Mouse (Mus musculus): ENCODE results near the gene Olfr789. TPM values are rescaled to one million over a fixed set of nuclear protein-coding genes. Genes with fewer than 3 reads are reported as not detected.

The Olfr789 gene
- not detected in 2 replicates for polyA plus RNA-seq (2011; ENCODE audit: insufficient read length, low read depth, missing spikeins)

DNA sequence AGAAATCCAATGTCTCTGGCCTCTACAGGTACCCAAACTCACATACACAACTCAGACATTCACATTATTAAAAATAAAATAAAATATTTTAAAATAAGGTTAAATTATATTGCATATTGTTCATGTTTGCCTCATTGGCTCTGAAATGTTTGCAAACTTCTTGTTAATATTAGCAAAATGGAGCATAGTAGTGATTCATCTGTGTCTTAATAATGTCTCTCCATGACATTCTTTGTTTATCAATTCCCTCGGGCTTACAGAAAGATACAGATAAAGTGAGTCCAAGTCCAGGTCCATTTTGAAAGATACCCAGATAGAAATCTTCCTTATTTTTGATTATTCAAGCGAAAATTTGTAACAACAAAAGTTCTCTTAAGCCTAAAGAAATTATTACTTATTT lies at the start of gene Olfr789:
Gene Olfr789 (plus strand): TSS at position 301 of the 400 bp plus-strand sequence.
- Histone ChIP-seq H3K27ac (ENCODE audit: insufficient read depth, low read length) (no peak within 1 kb of the TSS), H3K4me3 (ENCODE audit: insufficient read depth, low read length) (no peak within 1 kb of the TSS), H3K4me1 (ENCODE audit: control insufficient read depth, insufficient read depth, low read length) (no peaks in the 10 kb centered on the region)
- TF ChIP-seq POLR2A (IDR thresholded peaks at IDR 0.05; ENCODE audit: low read depth, low read length) (no peak), CTCF (IDR thresholded peaks at IDR 0.05; ENCODE audit: borderline replicate concordance, insufficient read depth, low read length) (no peak)

DNA sequence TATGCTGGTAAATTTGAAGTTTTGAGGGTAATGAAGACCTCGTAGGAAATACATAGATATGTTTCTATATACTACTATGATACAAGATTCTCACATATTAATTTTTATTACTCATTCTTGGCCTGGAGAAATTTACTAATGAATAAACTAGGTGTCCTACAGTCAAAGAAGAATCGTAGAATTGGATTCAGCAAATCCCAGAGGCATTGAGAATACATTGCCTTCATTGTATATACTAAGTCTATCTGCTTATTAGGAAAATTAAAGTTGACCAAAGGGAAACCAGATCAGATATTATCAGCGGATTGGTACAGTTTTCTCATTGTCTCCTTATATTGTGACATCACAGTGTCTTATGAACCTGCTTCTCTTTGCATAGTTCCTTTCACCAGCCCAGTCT lies 23.0 kb upstream of the Olfr789 start, which contains the start of gene Olfr787:
Gene Olfr787 (plus strand): TSS at position 301 of the 400 bp plus-strand sequence.
- no peak within 1 kb of the TSS for H3K4me3 ChIP-seq (ENCODE audit: insufficient read depth, low read length)
- H3K27ac ChIP-seq (ENCODE audit: insufficient read depth, low read length) = no peak within 1 kb of the TSS
- H3K4me1 ChIP-seq (ENCODE audit: control insufficient read depth, insufficient read depth, low read length) = no peaks in the 10 kb centered on the region
- TF ChIP-seq CTCF (IDR thresholded peaks at IDR 0.05; ENCODE audit: borderline replicate concordance, insufficient read depth, low read length) (no peak), POLR2A (IDR thresholded peaks at IDR 0.05; ENCODE audit: low read depth, low read length) (no peak)

DNA sequence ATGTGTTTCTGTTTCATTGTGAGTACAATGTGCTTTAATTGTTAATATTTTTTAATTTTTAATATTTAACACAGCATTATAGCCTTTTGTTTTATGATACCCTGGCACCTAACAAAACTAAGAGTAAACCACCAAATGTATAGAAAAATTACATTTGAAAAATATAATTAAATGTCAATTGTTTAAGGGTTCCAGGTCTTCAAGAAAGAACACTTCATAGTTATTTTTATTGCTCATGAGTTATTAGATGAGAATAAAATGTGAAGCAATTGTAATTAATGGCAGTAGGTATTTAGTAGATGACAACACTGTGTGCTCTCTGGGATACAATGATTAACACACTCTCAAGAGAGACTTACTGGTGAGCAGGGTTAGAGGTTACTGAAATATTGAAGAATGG lies 13.9 kb upstream of the Olfr789 start, which contains the start of gene Olfr788:
Gene Olfr788 (plus strand): TSS at position 301 of the 400 bp plus-strand sequence.
- H3K4me3 ChIP-seq (ENCODE audit: insufficient read depth, low read length) = no peak within 1 kb of the TSS
- TF ChIP-seq CTCF (IDR thresholded peaks at IDR 0.05; ENCODE audit: borderline replicate concordance, insufficient read depth, low read length) (no peak), POLR2A (IDR thresholded peaks at IDR 0.05; ENCODE audit: low read depth, low read length) (no peak)
- H3K27ac ChIP-seq (ENCODE audit: insufficient read depth, low read length) = no peak within 1 kb of the TSS
- H3K4me1 ChIP-seq (ENCODE audit: control insufficient read depth, insufficient read depth, low read length) = no peaks in the 10 kb centered on the region

DNA sequence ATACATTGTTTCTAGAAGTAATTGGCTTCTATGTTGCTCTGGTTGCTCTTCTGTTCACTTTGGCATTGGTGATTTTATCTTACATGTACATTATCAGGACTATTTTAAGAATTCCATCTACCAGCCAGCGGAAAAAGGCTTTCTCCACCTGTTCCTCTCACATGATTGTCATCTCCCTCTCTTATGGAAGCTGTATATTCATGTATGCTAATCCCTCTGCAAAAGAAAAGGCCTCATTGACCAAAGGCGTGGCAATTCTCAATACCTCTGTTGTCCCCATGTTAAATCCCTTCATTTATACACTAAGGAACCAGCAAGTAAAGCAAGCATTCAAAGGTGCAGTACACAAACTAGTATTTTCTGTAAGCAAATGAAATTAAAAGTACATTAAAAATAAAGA lies 11.3 kb upstream of the Olfr789 start:
- Histone ChIP-seq H3K27ac (ENCODE audit: insufficient read depth, low read length) (no peak overlapping the region), H3K4me3 (ENCODE audit: insufficient read depth, low read length) (no peak overlapping the region), H3K4me1 (ENCODE audit: control insufficient read depth, insufficient read depth, low read length) (no peaks in the 10 kb centered on the region)
- TF ChIP-seq POLR2A (IDR thresholded peaks at IDR 0.05; ENCODE audit: low read depth, low read length) = no peak
- no peak for TF ChIP-seq CTCF (IDR thresholded peaks at IDR 0.05; ENCODE audit: borderline replicate concordance, insufficient read depth, low read length)

DNA sequence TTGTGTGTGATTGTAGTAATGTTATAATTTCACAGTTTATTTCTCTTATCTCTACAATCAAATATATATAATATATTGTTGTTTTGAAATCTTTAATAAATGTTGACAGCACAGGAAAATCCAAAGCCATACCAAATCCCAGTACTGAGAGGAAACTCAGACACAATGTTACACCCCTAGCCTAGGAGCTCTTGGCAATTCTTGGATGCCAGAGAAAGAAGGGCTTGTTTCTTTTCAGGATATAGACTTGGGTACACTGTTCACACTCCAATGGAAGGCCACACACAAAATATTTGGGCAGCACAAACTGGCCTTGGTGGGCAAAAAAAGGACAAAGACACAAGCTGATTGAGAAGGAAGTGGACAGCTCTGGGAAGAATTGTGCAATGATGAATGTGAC lies 10.8 kb upstream of the Olfr789 start:
- Histone ChIP-seq H3K4me3 (ENCODE audit: insufficient read depth, low read length) (no peak overlapping the region), H3K27ac (ENCODE audit: insufficient read depth, low read length) (no peak overlapping the region), H3K4me1 (ENCODE audit: control insufficient read depth, insufficient read depth, low read length) (no peaks in the 10 kb centered on the region)
- TF ChIP-seq POLR2A (IDR thresholded peaks at IDR 0.05; ENCODE audit: low read depth, low read length) = no peak
- no peak for TF ChIP-seq CTCF (IDR thresholded peaks at IDR 0.05; ENCODE audit: borderline replicate concordance, insufficient read depth, low read length)

DNA sequence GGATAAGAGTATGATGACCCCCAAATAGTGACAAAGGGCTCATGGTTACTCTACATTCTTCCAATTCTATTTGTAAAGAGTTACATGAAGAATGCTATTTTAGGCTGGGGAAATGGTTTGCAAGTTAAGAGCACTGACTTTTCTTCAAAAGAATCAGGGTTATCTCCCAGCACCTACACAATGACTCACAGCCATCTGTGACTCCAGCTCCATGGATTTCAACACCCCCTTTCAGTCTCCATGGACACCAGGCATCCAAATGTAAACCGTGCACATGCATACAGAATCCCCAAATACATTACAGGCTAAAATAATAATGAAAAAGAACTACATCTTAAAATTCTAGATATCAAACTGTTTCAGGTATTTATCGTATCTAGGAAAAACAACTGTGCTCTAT lies 5.5 kb downstream of the Olfr789 start:
- Histone ChIP-seq H3K27ac (ENCODE audit: insufficient read depth, low read length) (no peak overlapping the region), H3K4me3 (ENCODE audit: insufficient read depth, low read length) (no peak overlapping the region), H3K4me1 (ENCODE audit: control insufficient read depth, insufficient read depth, low read length) (no peaks in the 10 kb centered on the region)
- TF ChIP-seq CTCF (IDR thresholded peaks at IDR 0.05; ENCODE audit: borderline replicate concordance, insufficient read depth, low read length) = no peak
- no peak for TF ChIP-seq POLR2A (IDR thresholded peaks at IDR 0.05; ENCODE audit: low read depth, low read length)

DNA sequence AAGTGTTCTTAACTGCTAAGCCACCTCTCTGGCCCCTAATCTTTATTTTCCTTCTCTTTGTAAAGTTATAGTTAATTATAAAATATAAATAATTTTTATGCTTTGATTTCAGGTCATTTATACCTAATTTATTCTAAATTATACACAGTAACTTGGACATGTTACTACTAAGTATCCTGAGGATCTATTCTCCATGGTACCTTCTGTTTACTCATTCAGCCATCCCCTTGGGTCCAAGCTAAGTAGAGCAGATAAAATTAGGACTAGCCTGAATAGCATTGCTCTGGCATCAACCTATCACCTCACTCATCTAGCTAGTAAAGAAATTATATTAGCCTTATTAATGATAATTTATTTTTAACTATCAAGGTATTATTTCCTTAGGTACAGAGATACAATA lies 13.6 kb downstream of the Olfr789 start, which contains the start of gene Olfr790:
Gene Olfr790 (plus strand): TSS at position 301 of the 400 bp plus-strand sequence.
- Histone ChIP-seq H3K4me3 (ENCODE audit: insufficient read depth, low read length) (no peak within 1 kb of the TSS), H3K27ac (ENCODE audit: insufficient read depth, low read length) (no peak within 1 kb of the TSS), H3K4me1 (ENCODE audit: control insufficient read depth, insufficient read depth, low read length) (no peaks in the 10 kb centered on the region)
- TF ChIP-seq POLR2A (IDR thresholded peaks at IDR 0.05; ENCODE audit: low read depth, low read length) = no peak
- TF ChIP-seq CTCF (IDR thresholded peaks at IDR 0.05; ENCODE audit: borderline replicate concordance, insufficient read depth, low read length) = no peak

DNA sequence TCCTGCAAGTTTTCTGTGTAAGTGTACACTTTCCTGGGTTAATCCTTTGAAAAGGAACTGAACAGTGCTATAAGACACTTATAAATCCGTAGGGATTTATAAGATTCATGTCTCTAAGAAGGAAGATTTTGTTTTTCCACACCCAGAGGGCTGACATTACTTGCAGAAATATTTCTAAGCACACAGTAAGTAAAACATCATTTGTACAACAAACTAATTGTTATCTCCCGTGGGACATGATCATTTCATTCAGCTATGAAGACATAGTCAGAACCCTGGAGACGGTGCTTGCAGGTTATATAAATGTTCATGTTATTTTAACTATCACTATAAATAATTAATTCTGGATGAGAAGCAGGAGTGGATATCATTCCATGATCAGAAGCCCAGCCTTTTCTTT lies 36.9 kb downstream of the Olfr789 start, which contains the start of gene Olfr791:
Gene Olfr791 (plus strand): TSS at position 301 of the 400 bp plus-strand sequence.
- TF ChIP-seq CTCF (IDR thresholded peaks at IDR 0.05; ENCODE audit: borderline replicate concordance, insufficient read depth, low read length) (no peak), POLR2A (IDR thresholded peaks at IDR 0.05; ENCODE audit: low read depth, low read length) (no peak)
- Histone ChIP-seq H3K27ac (ENCODE audit: insufficient read depth, low read length) (no peak within 1 kb of the TSS), H3K4me1 (ENCODE audit: control insufficient read depth, insufficient read depth, low read length) (no peaks in the 10 kb centered on the region), H3K4me3 (ENCODE audit: insufficient read depth, low read length) (no peak within 1 kb of the TSS)

DNA sequence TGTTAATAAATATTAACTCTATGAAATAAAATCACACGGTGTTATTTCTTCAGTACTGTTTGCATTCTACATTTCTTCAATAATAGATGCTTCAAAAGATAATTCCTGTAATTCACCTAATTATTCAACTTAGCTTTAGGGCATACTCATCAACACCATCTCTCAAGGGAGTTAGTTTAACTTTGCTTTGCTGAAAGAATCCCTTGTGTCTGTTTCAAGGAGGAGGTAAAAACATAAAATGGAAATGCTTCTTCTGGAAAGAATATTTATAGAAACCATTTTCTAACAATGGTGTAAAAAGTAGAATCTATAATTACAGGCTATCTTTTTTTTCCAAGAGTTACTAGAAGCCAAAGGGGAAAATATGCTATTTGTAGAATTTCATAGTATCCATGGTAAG lies 54.3 kb downstream of the Olfr789 start, which contains the start of gene Olfr792:
Gene Olfr792 (plus strand): TSS at position 301 of the 400 bp plus-strand sequence.
- Histone ChIP-seq H3K4me3 (ENCODE audit: insufficient read depth, low read length) (no peak within 1 kb of the TSS), H3K4me1 (ENCODE audit: control insufficient read depth, insufficient read depth, low read length) (no peaks in the 10 kb centered on the region), H3K27ac (ENCODE audit: insufficient read depth, low read length) (no peak within 1 kb of the TSS)
- TF ChIP-seq CTCF (IDR thresholded peaks at IDR 0.05; ENCODE audit: borderline replicate concordance, insufficient read depth, low read length) (no peak), POLR2A (IDR thresholded peaks at IDR 0.05; ENCODE audit: low read depth, low read length) (no peak)

Other genes with a start within 250 kb of the Olfr789 start
- gene Olfr774, start 248.5 kb upstream of the Olfr789 start, polyA plus RNA-seq (2011; ENCODE audit: insufficient read length, low read depth, missing spikeins) = not detected in 2 replicates
- not detected in 2 replicates for gene Olfr775, start 236.3 kb upstream of the Olfr789 start, polyA plus RNA-seq (2011; ENCODE audit: insufficient read length, low read depth, missing spikeins)
- gene Olfr776, start 225.6 kb upstream of the Olfr789 start, polyA plus RNA-seq (2011; ENCODE audit: insufficient read length, low read depth, missing spikeins) = not detected in 2 replicates
- gene Olfr777, start 213.3 kb upstream of the Olfr789 start, polyA plus RNA-seq (2011; ENCODE audit: insufficient read length, low read depth, missing spikeins) = not detected in 2 replicates
- gene Olfr780, start 166.6 kb upstream of the Olfr789 start, polyA plus RNA-seq (2011; ENCODE audit: insufficient read length, low read depth, missing spikeins) = not detected in 2 replicates
- not detected in 2 replicates for gene Olfr781, start 155.9 kb upstream of the Olfr789 start, polyA plus RNA-seq (2011; ENCODE audit: insufficient read length, low read depth, missing spikeins)
- not detected in 2 replicates for gene Olfr782, start 135.9 kb upstream of the Olfr789 start, polyA plus RNA-seq (2011; ENCODE audit: insufficient read length, low read depth, missing spikeins)
- gene Olfr784, start 100.7 kb upstream of the Olfr789 start, polyA plus RNA-seq (2011; ENCODE audit: insufficient read length, low read depth, missing spikeins) = not detected in 2 replicates
- gene Olfr785, start 79.3 kb upstream of the Olfr789 start, polyA plus RNA-seq (2011; ENCODE audit: insufficient read length, low read depth, missing spikeins) = not detected in 2 replicates
- not detected in 2 replicates for gene Olfr786, start 57.4 kb upstream of the Olfr789 start, polyA plus RNA-seq (2011; ENCODE audit: insufficient read length, low read depth, missing spikeins)
- gene Olfr787, start 22.9 kb upstream of the Olfr789 start, polyA plus RNA-seq (2011; ENCODE audit: insufficient read length, low read depth, missing spikeins) = not detected in 2 replicates
- not detected in 2 replicates for gene Olfr788, start 13.8 kb upstream of the Olfr789 start, polyA plus RNA-seq (2011; ENCODE audit: insufficient read length, low read depth, missing spikeins)
- gene Olfr790, start 13.7 kb downstream of the Olfr789 start, polyA plus RNA-seq (2011; ENCODE audit: insufficient read length, low read depth, missing spikeins) = not detected in 2 replicates
- not detected in 2 replicates for gene Olfr791, start 37.0 kb downstream of the Olfr789 start, polyA plus RNA-seq (2011; ENCODE audit: insufficient read length, low read depth, missing spikeins)
- not detected in 2 replicates for gene Olfr792, start 54.4 kb downstream of the Olfr789 start, polyA plus RNA-seq (2011; ENCODE audit: insufficient read length, low read depth, missing spikeins)
- gene Olfr794, start 82.9 kb downstream of the Olfr789 start, polyA plus RNA-seq (2011; ENCODE audit: insufficient read length, low read depth, missing spikeins) = not detected in 2 replicates
- not detected in 2 replicates for gene Olfr796, start 127.8 kb downstream of the Olfr789 start, polyA plus RNA-seq (2011; ENCODE audit: insufficient read length, low read depth, missing spikeins)
- not detected in 2 replicates for gene Olfr798, start 143.2 kb downstream of the Olfr789 start, polyA plus RNA-seq (2011; ENCODE audit: insufficient read length, low read depth, missing spikeins)
- not detected in 2 replicates for gene Olfr799, start 152.7 kb downstream of the Olfr789 start, polyA plus RNA-seq (2011; ENCODE audit: insufficient read length, low read depth, missing spikeins)
- gene Olfr800, start 172.9 kb downstream of the Olfr789 start, polyA plus RNA-seq (2011; ENCODE audit: insufficient read length, low read depth, missing spikeins) = not detected in 2 replicates
- not detected in 2 replicates for gene Olfr801, start 189.1 kb downstream of the Olfr789 start, polyA plus RNA-seq (2011; ENCODE audit: insufficient read length, low read depth, missing spikeins)
- not detected in 2 replicates for gene Olfr802, start 203.4 kb downstream of the Olfr789 start, polyA plus RNA-seq (2011; ENCODE audit: insufficient read length, low read depth, missing spikeins)
- not detected in 2 replicates for gene Olfr803, start 209.5 kb downstream of the Olfr789 start, polyA plus RNA-seq (2011; ENCODE audit: insufficient read length, low read depth, missing spikeins)
- gene Olfr804, start 218.5 kb downstream of the Olfr789 start, polyA plus RNA-seq (2011; ENCODE audit: insufficient read length, low read depth, missing spikeins) = not detected in 2 replicates
- gene Olfr805, start 244.6 kb downstream of the Olfr789 start, polyA plus RNA-seq (2011; ENCODE audit: insufficient read length, low read depth, missing spikeins) = not detected in 2 replicates

All from embryonic fibroblast, embryonic 13.5 days (primary cell).